Mouse (Mus musculus) kidney, embryonic 14.5 days (tissue): ENCODE measurements around the gene Xpnpep1. TPM values are rescaled to one million over a fixed set of nuclear protein-coding genes. Genes with fewer than 3 reads are reported as not detected.

Experiments
- ATAC-seq: fragments of 200-750 bp; cut with Nextera tagmentation; 2 replicates; pipeline ENCODE4 v1.8.0; 2017; ENCODE audit warnings: moderate number of reproducible peaks, mild to moderate bottlenecking, moderate TSS enrichment, moderate library complexity; ENCODE audit not compliant: low FRiP score, low TSS enrichment
- H3K27ac ChIP-seq: fragments of 300-500 bp; sonication (generic); 2 replicates; pipeline ENCODE4 v1.5.1; 2014; ENCODE audit warnings: low read depth, mild to moderate bottlenecking, low read length, moderate library complexity, mixed read lengths
- H3K27me3 ChIP-seq: fragments of 300-500 bp; sonication (generic); 2 replicates; pipeline ENCODE4 v1.6.1; 2014; ENCODE audit warnings: mild to moderate bottlenecking, low read length; ENCODE audit not compliant: control insufficient read depth, insufficient read depth
- H3K36me3 ChIP-seq: fragments of 300-500 bp; sonication (generic); 2 replicates; pipeline ENCODE4 v1.6.1; 2014; ENCODE audit warnings: low read length, mixed read lengths; ENCODE audit not compliant: control insufficient read depth, insufficient read depth
- H3K4me1 ChIP-seq: fragments of 300-500 bp; sonication (generic); 2 replicates; pipeline ENCODE4 v1.6.1; 2014; ENCODE audit warnings: low read length, mixed read lengths; ENCODE audit not compliant: control insufficient read depth, insufficient read depth
- H3K4me2 ChIP-seq: fragments of 300-500 bp; sonication (generic); replicated peaks from 2 replicates; pipeline ENCODE4 v1.6.1; 2014; ENCODE audit warnings: low read depth, mild to moderate bottlenecking, low read length
- H3K4me3 ChIP-seq: fragments of 300-500 bp; sonication (generic); 2 replicates; pipeline ENCODE4 v1.5.1; 2014; ENCODE audit warnings: mild to moderate bottlenecking, low read length
- H3K9ac ChIP-seq: fragments of 300-500 bp; sonication (generic); 2 replicates; pipeline ENCODE4 v1.6.1; 2014; ENCODE audit warnings: low read depth, mild to moderate bottlenecking, low read length, moderate library complexity
- H3K9me3 ChIP-seq: fragments of 300-500 bp; sonication (generic); 2 replicates; pipeline ENCODE4 v1.6.1; 2016; ENCODE audit warnings: low read length; ENCODE audit not compliant: control insufficient read depth
- WGBS: fragments of 180-500 bp; shearing (Covaris S2); extraction: QIAGEN DNeasy Blood & Tissue Kit; methylation state at CpG from one replicate; pipeline ENCODE4 v1.1.7; 2014; 5-methylcytosine and 5-hydroxymethylcytosine counted together
- polyA plus RNA-seq: library from polyadenylated mRNA; unstranded; fragments of >200 nt; fragmentation: Nextera tagmentation; extraction: Ambion mirVana; gene quantifications from 2 replicates; pipeline ENCODE4 v1.2.1, GENCODE M21; 2014

Gene Xpnpep1
- polyA plus RNA-seq, 1 experiment from 2014 or later = 164 TPM

GRCm38 (mm10) chr19:53071651-53072050, 31.6 kb upstream of the Xpnpep1 start:
- peaks cover 30% of the 10 kb centered on the region for H3K4me1 ChIP-seq
- no peak overlapping the region for H3K4me3 ChIP-seq
- H3K9me3 ChIP-seq = no peaks in the 10 kb centered on the region
- ATAC-seq = no peak
- no peak overlapping the region for H3K9ac ChIP-seq
- H3K27me3 ChIP-seq = no peaks in the 10 kb centered on the region
- H3K36me3 ChIP-seq = no peaks in the 10 kb centered on the region
- H3K4me2 ChIP-seq = no peak overlapping the region
- no peak overlapping the region for H3K27ac ChIP-seq
- 75% methylated on average over 5 of the region's 5 CpGs for WGBS

- no peak overlapping the region for H3K4me3 ChIP-seq
- peaks cover 32% of the 10 kb centered on the region for H3K4me1 ChIP-seq
- no peak for ATAC-seq
- H3K9me3 ChIP-seq = no peaks in the 10 kb centered on the region
- WGBS = 50% methylated on average over 4 of the region's 4 CpGs
- no peaks in the 10 kb centered on the region for H3K27me3 ChIP-seq
- H3K27ac ChIP-seq = peak overlapping the region; percentile 37; the same call in 1 of the 2 replicates
- H3K4me2 ChIP-seq = no peak overlapping the region
- H3K36me3 ChIP-seq = no peaks in the 10 kb centered on the region
- no peak overlapping the region for H3K9ac ChIP-seq
These were observed 30.9 kb upstream of the Xpnpep1 start for GRCm38 (mm10) chr19:53070870-53071269.

GRCm38 (mm10) chr19:53069451-53069850, 29.4 kb upstream of the Xpnpep1 start:
- 71% methylated on average over 3 of the region's 3 CpGs for WGBS
- Histone ChIP-seq H3K27ac (no peak overlapping the region), H3K4me2 (no peak overlapping the region), H3K9me3 (no peaks in the 10 kb centered on the region), H3K4me1 (peaks cover 28% of the 10 kb centered on the region), H3K9ac (no peak overlapping the region), H3K27me3 (no peaks in the 10 kb centered on the region), H3K36me3 (no peaks in the 10 kb centered on the region), H3K4me3 (no peak overlapping the region)
- ATAC-seq = no peak

DNA sequence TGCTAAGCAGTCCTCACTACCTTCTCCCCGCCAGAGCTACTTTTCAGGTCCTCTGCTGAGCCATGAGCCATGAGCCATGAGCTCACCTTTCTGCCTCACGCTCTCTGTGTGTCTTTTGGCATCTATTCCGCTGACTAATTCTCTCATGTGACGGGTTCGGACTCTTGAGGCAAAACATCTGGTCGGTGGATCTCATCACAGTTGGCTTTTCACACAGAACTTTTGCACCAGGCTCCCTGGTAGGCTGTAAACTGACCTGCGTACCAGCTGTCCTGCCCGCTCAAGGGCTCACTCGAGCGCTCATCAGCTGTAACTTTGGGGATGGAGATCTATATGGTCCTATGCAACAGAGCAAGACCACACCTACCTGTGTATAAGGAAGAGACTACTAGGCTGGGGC, 26.9 kb upstream of the Xpnpep1 start:
- ATAC-seq = peak; percentile 89
- no peaks in the 10 kb centered on the region for H3K9me3 ChIP-seq
- peaks cover 18% of the 10 kb centered on the region for H3K4me1 ChIP-seq
- H3K4me3 ChIP-seq = no peak overlapping the region
- H3K27ac ChIP-seq = peak overlapping the region; percentile 74
- WGBS = 13% methylated on average over 10 of the region's 10 CpGs
- H3K36me3 ChIP-seq = no peaks in the 10 kb centered on the region
- no peaks in the 10 kb centered on the region for H3K27me3 ChIP-seq
- H3K4me2 ChIP-seq = peak overlapping the region; percentile 34
- H3K9ac ChIP-seq = 0 out of 2 replicates have a peak overlapping the region, but pooled peaks have one; percentile 7

- Histone ChIP-seq H3K4me1 (peaks cover 14% of the 10 kb centered on the region), H3K9me3 (no peaks in the 10 kb centered on the region), H3K9ac (0 out of 2 replicates have a peak overlapping the region, but pooled peaks have one; percentile 7), H3K36me3 (no peaks in the 10 kb centered on the region), H3K4me2 (peak overlapping the region; percentile 34), H3K27ac (peak overlapping the region; percentile 74), H3K4me3 (no peak overlapping the region), H3K27me3 (no peaks in the 10 kb centered on the region)
- WGBS = 13% methylated on average over 9 of the region's 9 CpGs
- peak; percentile 69 for ATAC-seq
These were observed 26.5 kb upstream of the Xpnpep1 start for GRCm38 (mm10) chr19:53066531-53066930.

GRCm38 (mm10) chr19:53064972-53065361, 25.0 kb upstream of the Xpnpep1 start:
- WGBS = 48% methylated on average over 8 of the region's 8 CpGs
- no peaks in the 10 kb centered on the region for H3K36me3 ChIP-seq
- no peak overlapping the region for H3K4me2 ChIP-seq
- no peak for ATAC-seq
- H3K4me3 ChIP-seq = no peak overlapping the region
- no peaks in the 10 kb centered on the region for H3K27me3 ChIP-seq
- no peak overlapping the region for H3K9ac ChIP-seq
- H3K9me3 ChIP-seq = no peaks in the 10 kb centered on the region
- H3K27ac ChIP-seq = no peak overlapping the region
- H3K4me1 ChIP-seq = peaks cover 11% of the 10 kb centered on the region

DNA sequence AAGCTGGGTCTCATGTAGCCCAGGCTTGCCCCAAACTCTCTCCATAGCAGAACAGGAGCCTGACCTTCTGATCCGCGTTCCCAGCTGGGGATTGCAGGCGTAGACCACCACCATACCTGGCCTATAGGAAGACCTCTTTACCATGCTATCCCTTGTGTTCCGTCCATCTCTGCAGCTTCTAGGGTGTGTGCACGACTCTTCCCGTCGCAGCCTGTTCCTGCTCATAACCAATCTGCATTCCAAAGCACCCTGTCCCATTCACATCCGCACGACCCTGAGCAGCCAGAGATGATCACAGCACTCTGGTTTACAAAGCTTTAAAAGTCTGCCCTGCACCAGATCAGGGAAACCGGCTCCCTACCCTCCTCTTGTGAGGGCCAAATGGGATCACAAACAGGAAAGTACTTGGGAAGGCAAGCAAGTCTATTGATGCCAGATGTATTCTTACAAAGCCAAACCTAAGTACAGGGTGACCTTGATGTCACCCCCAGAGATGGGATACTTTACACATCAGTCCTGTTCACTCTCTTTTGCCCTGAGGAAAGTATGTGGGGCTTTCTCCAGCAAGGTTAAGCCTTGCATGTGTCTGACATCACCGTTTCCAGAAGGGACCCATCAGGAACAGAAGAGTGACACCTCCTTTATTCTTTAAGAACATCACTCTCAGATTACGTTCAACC, 24.4 kb upstream of the Xpnpep1 start:
- H3K27ac ChIP-seq = no peak overlapping the region
- H3K4me1 ChIP-seq = peaks cover 11% of the 10 kb centered on the region
- no peaks in the 10 kb centered on the region for H3K27me3 ChIP-seq
- H3K4me3 ChIP-seq = no peak overlapping the region
- no peak overlapping the region for H3K4me2 ChIP-seq
- 61% methylated on average over 12 of the region's 12 CpGs for WGBS
- no peaks in the 10 kb centered on the region for H3K36me3 ChIP-seq
- no peaks in the 10 kb centered on the region for H3K9me3 ChIP-seq
- ATAC-seq = no peak
- no peak overlapping the region for H3K9ac ChIP-seq

DNA sequence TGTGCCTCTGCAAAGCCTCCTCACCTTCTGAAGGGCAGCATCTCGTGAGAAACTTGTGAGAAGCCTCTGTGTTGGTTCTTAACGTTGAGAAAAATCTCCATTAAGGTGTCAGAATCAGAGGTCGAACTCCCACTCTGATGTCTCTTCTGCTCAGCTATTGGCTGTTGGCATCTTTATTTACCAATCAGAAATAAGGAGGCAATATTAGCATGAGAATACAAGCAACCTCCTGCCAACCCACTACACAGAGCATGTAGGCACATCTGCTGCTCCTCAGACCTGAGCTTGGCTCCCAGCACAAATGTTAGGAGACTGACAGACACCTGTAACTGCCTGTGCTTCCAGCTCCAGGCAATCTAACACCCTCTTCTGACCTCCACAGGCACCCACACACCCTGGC, 22.0 kb upstream of the Xpnpep1 start:
- WGBS = 21% methylated on average over 3 of the region's 3 CpGs
- Histone ChIP-seq H3K27me3 (no peaks in the 10 kb centered on the region), H3K4me2 (no peak overlapping the region), H3K36me3 (no peaks in the 10 kb centered on the region), H3K4me1 (peaks cover 9% of the 10 kb centered on the region), H3K4me3 (no peak overlapping the region), H3K27ac (no peak overlapping the region), H3K9ac (no peak overlapping the region), H3K9me3 (no peaks in the 10 kb centered on the region)
- no peak for ATAC-seq

DNA sequence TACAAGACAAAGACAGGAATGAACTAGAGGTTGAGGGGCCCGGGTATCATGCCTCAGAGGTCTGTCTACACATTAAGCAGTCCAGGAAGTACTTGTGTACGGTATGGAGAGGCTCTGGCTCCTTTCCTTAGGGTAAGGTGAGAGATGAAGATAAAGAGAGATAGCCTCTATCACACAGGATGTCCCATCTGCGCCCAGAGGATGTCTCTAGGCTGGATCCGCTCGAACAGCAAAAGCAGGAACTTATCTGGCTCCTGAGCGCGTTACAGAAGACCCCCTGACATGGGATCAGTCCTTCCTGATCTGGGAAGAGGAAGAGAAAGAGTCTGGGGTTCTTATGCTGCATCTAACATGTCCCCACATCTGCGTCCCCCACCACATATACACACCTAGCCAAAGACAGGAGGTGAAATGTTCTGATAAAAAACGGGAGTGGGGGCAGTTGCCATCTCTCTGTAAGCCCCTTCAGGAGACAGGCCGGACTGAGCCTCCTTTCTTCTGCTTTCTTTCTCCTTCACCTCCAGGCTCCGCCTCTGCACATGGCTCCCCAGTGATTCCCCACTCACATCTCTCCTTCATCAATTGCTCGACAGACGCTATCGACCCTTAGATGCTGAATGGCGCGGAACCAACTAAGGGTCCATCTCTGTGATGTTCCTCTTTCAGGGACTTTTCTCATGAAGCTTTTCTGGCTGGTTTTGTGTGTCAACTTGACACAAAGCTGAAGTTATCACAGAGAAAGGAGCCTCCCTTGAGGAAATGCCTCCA, 19.5 kb upstream of the Xpnpep1 start:
- no peaks in the 10 kb centered on the region for H3K4me1 ChIP-seq
- no peak for ATAC-seq
- no peak overlapping the region for H3K9ac ChIP-seq

More for the DNA sequence above, 19.5 kb upstream of the Xpnpep1 start:
- Histone ChIP-seq H3K36me3 (no peaks in the 10 kb centered on the region), H3K27ac (no peak overlapping the region), H3K4me2 (no peak overlapping the region), H3K9me3 (no peaks in the 10 kb centered on the region), H3K27me3 (no peaks in the 10 kb centered on the region), H3K4me3 (no peak overlapping the region)
- WGBS = 88% methylated on average over 16 of the region's 16 CpGs
